ENCODE assay signal across 9 mouse cellular contexts in genomic region chr3:90585595-90585994, GRCm38 (mm10). TPM values are rescaled to one million over a fixed set of nuclear protein-coding genes. Genes with fewer than 3 reads are reported as not detected.
DNase-seq lines count a peak whose midpoint lies in the region; ATAC-seq and TF ChIP-seq lines count a peak whose summit lies in the region.
"Had no signal": no experiment of that assay in that cellular context is flagged by ENCODE, and none has a peak within 500 bp of the region (broad histone marks: within the 10 kb centered on the region; RNA-seq: fewer than 3 reads in every experiment).

No protein-coding gene starts in this region.

- DNase-seq in adrenal gland, postnatal 25 days = peak; percentile 55
- DNase-seq in fibroblast of lung, adult 2 months (ENCODE audit: low read depth) = peak; percentile 87
- peak; percentile 75 for DNase-seq in hindbrain, embryonic 14.5 days (ENCODE audit: low spot score)
- DNase-seq in layer of hippocampus, adult 9-11 months = peak; percentile 64
- peak; percentile 66 for DNase-seq in lung, postnatal 14 days
- DNase-seq in retina, postnatal 1 day = peak; percentile 84
- DNase-seq in thymus, postnatal 36 days = peak; percentile 49 to 53

- H3K27ac ChIP-seq in hindbrain, embryonic 14.5 days = no peak overlapping the region

- H3K36me3 ChIP-seq in E14TG2a.4 (ENCODE audit: insufficient read depth, low read length) = no peaks in the 10 kb centered on the region
- no peaks in the 10 kb centered on the region for H3K36me3 ChIP-seq in hindbrain, embryonic 14.5 days (replicated peaks; ENCODE audit: control insufficient read depth, insufficient read depth)

- 37% methylated on average over 5 of the region's 5 CpGs for WGBS in hindbrain, embryonic 14.5 days

- peak; percentile 85 for TF ChIP-seq CTCF in E14TG2a.4 (conservative IDR thresholded peaks at IDR 0.05; ENCODE audit: low read length)

- no peak overlapping the region for H3K9ac ChIP-seq in hindbrain, embryonic 14.5 days

- H3K9me3 ChIP-seq in E14TG2a.4 (ENCODE audit: low read length) = no peaks in the 10 kb centered on the region
- no peaks in the 10 kb centered on the region for H3K9me3 ChIP-seq in hindbrain, embryonic 14.5 days (ENCODE audit: control insufficient read depth, low read length)

- H3K4me1 ChIP-seq in E14TG2a.4 (replicated peaks; ENCODE audit: low read depth, low read length) = peaks cover 57% of the 10 kb centered on the region
- no peaks in the 10 kb centered on the region for H3K4me1 ChIP-seq in hindbrain, embryonic 14.5 days (replicated peaks; ENCODE audit: control insufficient read depth, insufficient read depth, low read length)

- peaks cover 12% of the 10 kb centered on the region; the same call in 1 of the 2 replicates for H3K27me3 ChIP-seq in E14TG2a.4 (ENCODE audit: insufficient read depth, low read length)
- H3K27me3 ChIP-seq in hindbrain, embryonic 14.5 days (ENCODE audit: control insufficient read depth, insufficient read depth, low read length) = no peaks in the 10 kb centered on the region

- H3K4me2 ChIP-seq in hindbrain, embryonic 14.5 days (replicated peaks) = no peak overlapping the region

- no peak overlapping the region for H3K4me3 ChIP-seq in E14TG2a.4 (replicated peaks; ENCODE audit: low read length)
- H3K4me3 ChIP-seq in hindbrain, embryonic 14.5 days (replicated peaks; ENCODE audit: low read length) = no peak overlapping the region

- no peak for ATAC-seq in hindbrain, embryonic 14.5 days (ENCODE audit: low FRiP score)

RNA-seq across cellular contexts. Expression of gene S100a2, which starts 4.5 kb away (rescaled TPM):
- not detected in 2 replicates for total RNA-seq in adrenal gland, postnatal 25 days (2021)
- polyA plus RNA-seq in hindbrain, embryonic 14.5 days (2014; fragmentation: Nextera tagmentation; extraction: Ambion mirVana) = not detected in 2 replicates
- polyA plus RNA-seq: gonadal fat pad, adult 2 months had no signal

RNA-seq across cellular contexts. Expression of gene Gm42674, which starts 16.1 kb away (rescaled TPM):
- not detected in 2 replicates for total RNA-seq in adrenal gland, postnatal 25 days (2021)
- polyA plus RNA-seq in hindbrain, embryonic 14.5 days (2014; fragmentation: Nextera tagmentation; extraction: Ambion mirVana) = not detected in 2 replicates
- polyA plus RNA-seq: gonadal fat pad, adult 2 months had no signal

RNA-seq across cellular contexts. Expression of gene S100a4, which starts 18.0 kb away (rescaled TPM):
- 7.3 and 11.2 TPM in 2 replicates for total RNA-seq in adrenal gland, postnatal 25 days (2021)
- polyA plus RNA-seq in hindbrain, embryonic 14.5 days (2014; fragmentation: Nextera tagmentation; extraction: Ambion mirVana) = 1.2 and 1.6 TPM in 2 replicates

RNA-seq across cellular contexts. Expression of gene S100a5, which starts 22.7 kb away (rescaled TPM):
- not detected in 2 replicates for total RNA-seq in adrenal gland, postnatal 25 days (2021)
- polyA plus RNA-seq in hindbrain, embryonic 14.5 days (2014; fragmentation: Nextera tagmentation; extraction: Ambion mirVana) = not detected in 2 replicates
- polyA plus RNA-seq: gonadal fat pad, adult 2 months had no signal

RNA-seq across cellular contexts. Expression of gene S100a3, which starts 25.2 kb away (rescaled TPM):
- total RNA-seq in adrenal gland, postnatal 25 days (2021) = not detected in 2 replicates
- 2.4 and 3.4 TPM in 2 replicates for polyA plus RNA-seq in hindbrain, embryonic 14.5 days (2014; fragmentation: Nextera tagmentation; extraction: Ambion mirVana)
